Mouse (Mus musculus) C2C12 (cell line): ENCODE data around the gene Nf2. TPM values are rescaled to one million over a fixed set of nuclear protein-coding genes. Genes with fewer than 3 reads are reported as not detected.
"Not testable (repeated sequence)": the region's sequence is repeated elsewhere in the genome, so short reads cannot be mapped to it uniquely, and the experiment has no call there.

Experiments used
- H3K27me3 ChIP-seq: one replicate; pipeline ENCODE4 v1.6.1; 2011; ENCODE audit not compliant: control insufficient read depth, insufficient read depth, insufficient read length
- H3K36me3 ChIP-seq: one replicate; pipeline ENCODE4 v1.6.1; 2011; ENCODE audit not compliant: control insufficient read depth, insufficient read depth
- H3K4me3 ChIP-seq: one replicate; pipeline ENCODE4 v1.5.1; 2011; ENCODE audit warnings: mild to moderate bottlenecking, control low read depth; ENCODE audit not compliant: poor library complexity, insufficient read depth, severe bottlenecking
- H3K79me2 ChIP-seq: one replicate; pipeline ENCODE4 v1.6.1; 2011; ENCODE audit not compliant: control insufficient read depth, insufficient read depth
- H3K79me3 ChIP-seq: one replicate; pipeline ENCODE4 v1.6.1; 2011; ENCODE audit warnings: low read depth, control low read depth
- H3ac ChIP-seq: one replicate; pipeline ENCODE3; 2011; ENCODE audit warnings: low read depth; ENCODE audit not compliant: control insufficient read depth, insufficient read length
- CEBPB ChIP-seq: IDR thresholded peaks from one replicate; pipeline ENCODE4 v1.6.1; 2011; ENCODE audit warnings: low read depth, mild to moderate bottlenecking, control low read depth, moderate library complexity
- CTCF ChIP-seq: IDR thresholded peaks from one replicate; pipeline ENCODE4 v1.5.1; 2011; ENCODE audit not compliant: control insufficient read depth, insufficient read depth, insufficient read length
- FOSL1 ChIP-seq: IDR thresholded peaks from one replicate; pipeline ENCODE4 v1.8.0; 2011; ENCODE audit warnings: mild to moderate bottlenecking, low read length; ENCODE audit not compliant: poor library complexity, insufficient read depth, severe bottlenecking
- MAX ChIP-seq: IDR thresholded peaks from one replicate; pipeline ENCODE4 v1.6.1; 2011; ENCODE audit warnings: mild to moderate bottlenecking, control low read depth
- MYOD1 ChIP-seq: IDR thresholded peaks from one replicate; pipeline ENCODE4 v1.6.1; 2011; ENCODE audit warnings: low read depth; ENCODE audit not compliant: control insufficient read depth, insufficient read length
- MYOG ChIP-seq: IDR thresholded peaks from one replicate; pipeline ENCODE4 v1.6.1; 2011; ENCODE audit not compliant: control insufficient read depth, insufficient read length; ENCODE audit errors: extremely low read depth
- USF1 ChIP-seq: IDR thresholded peaks from one replicate; pipeline ENCODE4 v1.6.1; 2011; ENCODE audit warnings: low read depth, mild to moderate bottlenecking, control low read depth, moderate library complexity
- polyA plus RNA-seq: library from polyadenylated mRNA; unstranded; fragments of >200 nt; fragmentation: generic; extraction: Trizol; gene quantifications from one replicate; pipeline ENCODE4 v1.2.1, GENCODE M21; 2012; ENCODE audit warnings: missing spikeins

Gene Nf2
- polyA plus RNA-seq, 1 experiment = 36.2 TPM

GRCm38 (mm10) chr11:4803951-4804350 lies 45.4 kb downstream of the Nf2 start:
- Histone ChIP-seq H3K79me3 (no peaks in the 10 kb centered on the region), H3ac (no peak overlapping the region), H3K27me3 (no peaks in the 10 kb centered on the region), H3K79me2 (no peaks in the 10 kb centered on the region), H3K4me3 (no peak overlapping the region), H3K36me3 (peaks cover 30% of the 10 kb centered on the region)
- no peak for TF ChIP-seq USF1
- no peak for TF ChIP-seq MYOG
- TF ChIP-seq FOSL1 = no peak
- no peak for TF ChIP-seq CEBPB
- no peak for TF ChIP-seq MAX
- no peak for TF ChIP-seq MYOD1
- TF ChIP-seq CTCF = no peak

GRCm38 (mm10) chr11:4803426-4803825 lies 45.9 kb downstream of the Nf2 start:
- Histone ChIP-seq H3K27me3 (no peaks in the 10 kb centered on the region), H3K79me3 (no peaks in the 10 kb centered on the region), H3K4me3 (no peak overlapping the region), H3ac (no peak overlapping the region), H3K36me3 (peaks cover 33% of the 10 kb centered on the region), H3K79me2 (no peaks in the 10 kb centered on the region)
- no peak for TF ChIP-seq MYOD1
- TF ChIP-seq MAX = no peak
- no peak for TF ChIP-seq CTCF
- TF ChIP-seq USF1 = no peak
- no peak for TF ChIP-seq MYOG
- TF ChIP-seq CEBPB = no peak
- TF ChIP-seq FOSL1 = no peak

GRCm38 (mm10) chr11:4803008-4803407 lies 46.3 kb downstream of the Nf2 start:
- TF ChIP-seq MYOG (no peak), MYOD1 (no peak), CTCF (no peak), CEBPB (no peak), FOSL1 (no peak), MAX (no peak), USF1 (no peak)
- Histone ChIP-seq H3K79me2 (no peaks in the 10 kb centered on the region), H3K27me3 (no peaks in the 10 kb centered on the region), H3K79me3 (no peaks in the 10 kb centered on the region), H3ac (no peak overlapping the region), H3K36me3 (peaks cover 32% of the 10 kb centered on the region), H3K4me3 (no peak overlapping the region)

DNA sequence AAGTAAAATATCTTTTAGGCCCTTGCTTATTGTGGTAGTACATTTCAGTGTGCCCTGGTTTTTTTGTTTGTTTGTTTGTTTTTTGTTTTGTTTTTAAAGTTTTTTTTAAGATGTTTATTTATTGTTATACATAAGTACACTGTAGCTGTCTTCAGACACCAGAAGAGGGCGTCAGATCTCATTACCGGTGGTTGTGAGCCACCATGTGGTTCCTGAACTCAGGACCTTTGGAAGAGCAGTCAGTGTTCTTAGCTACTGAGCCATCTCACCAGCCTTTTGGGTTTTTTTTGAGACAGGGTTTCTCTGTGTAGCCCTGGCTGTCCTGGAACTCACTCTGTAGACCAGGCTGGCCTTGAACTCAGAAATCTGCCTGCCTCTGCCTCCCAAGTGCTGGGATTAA lies 46.9 kb downstream of the Nf2 start:
- H3K4me3 ChIP-seq, H3ac ChIP-seq, H3K79me3 ChIP-seq, H3K27me3 ChIP-seq, H3K79me2 ChIP-seq: not testable (repeated sequence)
- peaks cover 33% of the 10 kb centered on the region for H3K36me3 ChIP-seq

GRCm38 (mm10) chr11:4800654-4801053 lies 48.7 kb downstream of the Nf2 start:
- H3K79me2 ChIP-seq = no peaks in the 10 kb centered on the region
- no peaks in the 10 kb centered on the region for H3K27me3 ChIP-seq
- no peak for TF ChIP-seq CTCF
- no peak for TF ChIP-seq USF1
- TF ChIP-seq FOSL1 = no peak
- no peak for TF ChIP-seq MYOG
- no peak for TF ChIP-seq MYOD1
- H3K4me3 ChIP-seq = no peak overlapping the region
- no peaks in the 10 kb centered on the region for H3K79me3 ChIP-seq
- H3ac ChIP-seq = no peak overlapping the region
- H3K36me3 ChIP-seq = peaks cover 17% of the 10 kb centered on the region

DNA sequence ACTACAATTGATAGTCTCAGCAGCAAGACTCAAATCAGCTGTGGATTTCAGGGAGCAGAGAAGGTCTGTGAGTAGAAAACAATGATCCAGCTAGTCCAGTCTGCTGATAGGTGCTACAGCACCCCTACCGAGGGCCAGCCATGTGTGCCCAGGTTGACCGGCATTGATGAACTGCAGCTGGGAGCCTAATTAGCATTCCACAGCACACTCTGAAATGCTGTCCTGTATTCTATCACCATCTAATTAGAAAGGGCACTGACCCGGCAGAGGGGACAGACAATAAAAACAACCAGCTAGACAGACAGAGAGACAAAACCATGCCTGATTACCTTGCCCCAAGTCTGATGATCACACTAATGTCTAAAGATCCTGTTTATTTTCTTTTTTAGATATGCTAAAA lies 56.3 kb downstream of the Nf2 start:
- no peaks in the 10 kb centered on the region for H3K27me3 ChIP-seq
- no peak for TF ChIP-seq CEBPB
- TF ChIP-seq MAX = no peak
- no peak for TF ChIP-seq MYOD1
- no peak for TF ChIP-seq FOSL1
- TF ChIP-seq USF1 = no peak
- no peak for TF ChIP-seq MYOG
- no peak for TF ChIP-seq CTCF
- H3K79me3 ChIP-seq = no peaks in the 10 kb centered on the region
- no peak overlapping the region for H3ac ChIP-seq
- H3K36me3 ChIP-seq = peaks cover 36% of the 10 kb centered on the region
- H3K79me2 ChIP-seq = no peaks in the 10 kb centered on the region
- no peak overlapping the region for H3K4me3 ChIP-seq
